Mouse (Mus musculus): ENCODE data around the gene Tomm40.

DNA sequence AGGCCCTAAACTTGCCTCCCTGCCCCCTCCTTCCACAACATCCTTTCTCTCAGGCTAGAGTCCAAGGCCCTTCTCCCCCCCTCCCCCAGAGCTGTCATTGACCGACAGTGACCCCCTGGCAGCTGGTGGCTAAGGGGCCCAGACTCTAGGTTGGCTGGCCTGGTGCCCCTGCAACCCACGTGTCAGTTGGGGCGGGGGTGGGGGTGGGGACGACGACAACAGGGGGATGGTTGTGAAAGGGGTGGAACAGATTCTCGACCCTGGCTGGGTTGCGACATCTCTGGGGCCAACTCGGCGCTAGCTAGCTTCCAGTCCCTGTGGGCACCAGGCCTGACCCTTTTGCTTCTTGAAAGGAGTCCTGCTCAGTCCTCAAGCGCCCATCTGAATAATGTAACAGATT, 21.8 kb downstream of the Tomm40 start:
- TF ChIP-seq CHD2 (IDR thresholded peaks at IDR 0.05; ENCODE audit: low read depth, low read length): no peak
- no peak for TF ChIP-seq MAFK (IDR thresholded peaks at IDR 0.05; ENCODE audit: insufficient read depth, low read depth, low read length)
